Mouse (Mus musculus): ENCODE results near the gene 2010111I01Rik.

DNA sequence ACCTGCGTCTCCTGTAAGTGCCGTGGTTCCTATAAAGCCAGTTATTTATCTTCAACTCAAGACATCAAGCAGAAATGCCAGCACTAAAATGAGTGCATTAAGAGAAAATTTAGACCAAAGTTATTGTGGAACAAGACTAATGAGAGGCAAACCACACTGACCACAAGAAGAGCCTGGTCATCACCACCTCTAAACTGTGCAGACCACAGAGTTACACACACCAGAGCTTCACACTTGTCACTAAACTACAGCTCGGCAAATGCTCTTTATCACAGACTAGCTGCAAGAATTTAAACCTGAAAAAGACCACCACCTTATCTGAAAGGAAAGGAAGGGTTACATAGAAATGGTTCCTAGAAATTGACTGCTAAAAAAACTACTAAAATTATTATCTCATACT is 397.1 kb downstream of the 2010111I01Rik start:
- TF ChIP-seq CHD2 (IDR thresholded peaks at IDR 0.05; ENCODE audit: low read depth, low read length) (no peak), MAFK (IDR thresholded peaks at IDR 0.05; ENCODE audit: insufficient read depth, low read depth, low read length) (no peak), ZNF384 (IDR thresholded peaks at IDR 0.05; ENCODE audit: low read depth, low read length) (no peak)
